Mouse (Mus musculus): ENCODE measurements around the gene Gnas. TPM values are rescaled to one million over a fixed set of nuclear protein-coding genes. Genes with fewer than 3 reads are reported as not detected.

The Gnas gene
- total and polyA plus RNA-seq, 2 experiments = 201 to 417 TPM

GRCm38 (mm10) chr2:174339701-174340100 lies 55.6 kb downstream of the Gnas start:
- H3K4me1 ChIP-seq (ENCODE audit: control insufficient read depth, insufficient read depth, low read length) = peaks cover 6% of the 10 kb centered on the region
- DNase-seq (ENCODE audit: extremely low read depth, low read depth, low spot score) = no peak
- H3K9ac ChIP-seq (ENCODE audit: low read depth, low read length) = no peak overlapping the region
- no peaks in the 10 kb centered on the region for H3K27me3 ChIP-seq (ENCODE audit: control insufficient read depth, insufficient read depth, low read length)
- WGBS = 100% methylated on average over 1 of the region's 1 CpGs
- no peak overlapping the region for H3K27ac ChIP-seq (replicated peaks; ENCODE audit: insufficient read depth, low read depth, low read length)
- H3K4me3 ChIP-seq (ENCODE audit: insufficient read depth, low read depth, low read length) = no peak overlapping the region
- no peak for TF ChIP-seq POLR2A (IDR thresholded peaks at IDR 0.05; ENCODE audit: extremely low read depth, insufficient read depth, low read length)
- TF ChIP-seq CTCF (IDR thresholded peaks at IDR 0.05; ENCODE audit: low read depth, low read length) = no peak
- peaks cover 45% of the 10 kb centered on the region for H3K79me2 ChIP-seq (ENCODE audit: control insufficient read depth, insufficient read depth, low read length)
- peaks cover 5% of the 10 kb centered on the region; the same call in 1 of the 2 replicates for H3K36me3 ChIP-seq (ENCODE audit: control insufficient read depth, insufficient read depth, low read length)

GRCm38 (mm10) chr2:174340229-174340892 lies 56.2 kb downstream of the Gnas start:
- Histone ChIP-seq H3K36me3 (ENCODE audit: control insufficient read depth, insufficient read depth, low read length) (peaks cover 11% of the 10 kb centered on the region; the same call in 1 of the 2 replicates), H3K9ac (ENCODE audit: low read depth, low read length) (no peak overlapping the region), H3K27ac (replicated peaks; ENCODE audit: insufficient read depth, low read depth, low read length) (no peak overlapping the region), H3K79me2 (ENCODE audit: control insufficient read depth, insufficient read depth, low read length) (peaks cover 41% of the 10 kb centered on the region; the same call in 1 of the 2 replicates), H3K27me3 (ENCODE audit: control insufficient read depth, insufficient read depth, low read length) (no peaks in the 10 kb centered on the region), H3K4me3 (ENCODE audit: insufficient read depth, low read depth, low read length) (no peak overlapping the region), H3K4me1 (ENCODE audit: control insufficient read depth, insufficient read depth, low read length) (peaks cover 6% of the 10 kb centered on the region)
- no peak for DNase-seq (ENCODE audit: extremely low read depth, low read depth, low spot score)
- TF ChIP-seq CTCF (IDR thresholded peaks at IDR 0.05; ENCODE audit: low read depth, low read length) (no peak), POLR2A (IDR thresholded peaks at IDR 0.05; ENCODE audit: extremely low read depth, insufficient read depth, low read length) (no peak)
- 83% methylated on average over 3 of the region's 3 CpGs for WGBS

GRCm38 (mm10) chr2:174340893-174341580 lies 56.9 kb downstream of the Gnas start:
- peaks cover 18% of the 10 kb centered on the region; the same call in 1 of the 2 replicates for H3K36me3 ChIP-seq (ENCODE audit: control insufficient read depth, insufficient read depth, low read length)
- no peak for TF ChIP-seq CTCF (IDR thresholded peaks at IDR 0.05; ENCODE audit: low read depth, low read length)
- TF ChIP-seq POLR2A (IDR thresholded peaks at IDR 0.05; ENCODE audit: extremely low read depth, insufficient read depth, low read length) = no peak
- no peak overlapping the region for H3K4me3 ChIP-seq (ENCODE audit: insufficient read depth, low read depth, low read length)
- no peak for DNase-seq (ENCODE audit: extremely low read depth, low read depth, low spot score)
- H3K79me2 ChIP-seq (ENCODE audit: control insufficient read depth, insufficient read depth, low read length) = peaks cover 41% of the 10 kb centered on the region; the same call in 1 of the 2 replicates
- peaks cover 6% of the 10 kb centered on the region for H3K4me1 ChIP-seq (ENCODE audit: control insufficient read depth, insufficient read depth, low read length)
- no peak overlapping the region for H3K9ac ChIP-seq (ENCODE audit: low read depth, low read length)
- H3K27me3 ChIP-seq (ENCODE audit: control insufficient read depth, insufficient read depth, low read length) = no peaks in the 10 kb centered on the region
- H3K27ac ChIP-seq (replicated peaks; ENCODE audit: insufficient read depth, low read depth, low read length) = no peak overlapping the region
- 73% methylated on average over 4 of the region's 4 CpGs for WGBS

- Histone ChIP-seq H3K79me2 (ENCODE audit: control insufficient read depth, insufficient read depth, low read length) (peaks cover 29% of the 10 kb centered on the region; the same call in 1 of the 2 replicates), H3K36me3 (ENCODE audit: control insufficient read depth, insufficient read depth, low read length) (peaks cover 23% of the 10 kb centered on the region), H3K27me3 (ENCODE audit: control insufficient read depth, insufficient read depth, low read length) (no peaks in the 10 kb centered on the region), H3K4me1 (ENCODE audit: control insufficient read depth, insufficient read depth, low read length) (peaks cover 6% of the 10 kb centered on the region), H3K27ac (replicated peaks; ENCODE audit: insufficient read depth, low read depth, low read length) (peak overlapping the region; percentile 27), H3K4me3 (ENCODE audit: insufficient read depth, low read depth, low read length) (no peak overlapping the region), H3K9ac (ENCODE audit: low read depth, low read length) (no peak overlapping the region)
- no peak for TF ChIP-seq POLR2A (IDR thresholded peaks at IDR 0.05; ENCODE audit: extremely low read depth, insufficient read depth, low read length)
- no peak for TF ChIP-seq CTCF (IDR thresholded peaks at IDR 0.05; ENCODE audit: low read depth, low read length)
- WGBS = 78% methylated on average over 8 of the region's 8 CpGs
- DNase-seq (ENCODE audit: extremely low read depth, low read depth, low spot score) = no peak
These were observed 58.8 kb downstream of the Gnas start for GRCm38 (mm10) chr2:174342793-174343400.

- H3K9ac ChIP-seq (ENCODE audit: low read depth, low read length) = no peak overlapping the region
- H3K27me3 ChIP-seq (ENCODE audit: control insufficient read depth, insufficient read depth, low read length) = no peaks in the 10 kb centered on the region
- no peak for DNase-seq (ENCODE audit: extremely low read depth, low read depth, low spot score)
- no peak overlapping the region for H3K4me3 ChIP-seq (ENCODE audit: insufficient read depth, low read depth, low read length)
- H3K4me1 ChIP-seq (ENCODE audit: control insufficient read depth, insufficient read depth, low read length) = peaks cover 6% of the 10 kb centered on the region
- H3K79me2 ChIP-seq (ENCODE audit: control insufficient read depth, insufficient read depth, low read length) = peaks cover 25% of the 10 kb centered on the region; the same call in 1 of the 2 replicates
- peak overlapping the region; percentile 9 for H3K27ac ChIP-seq (replicated peaks; ENCODE audit: insufficient read depth, low read depth, low read length)
- H3K36me3 ChIP-seq (ENCODE audit: control insufficient read depth, insufficient read depth, low read length) = peaks cover 23% of the 10 kb centered on the region
- 30% methylated on average over 1 of the region's 1 CpGs for whole genome bisulfite sequencing
- TF ChIP-seq POLR2A (IDR thresholded peaks at IDR 0.05; ENCODE audit: extremely low read depth, insufficient read depth, low read length) (no peak), CTCF (IDR thresholded peaks at IDR 0.05; ENCODE audit: low read depth, low read length) (no peak)
These were observed 59.4 kb downstream of the Gnas start for GRCm38 (mm10) chr2:174343566-174343965.
